Mouse (Mus musculus): ENCODE measurements around the gene Gp1bb. TPM values are rescaled to one million over a fixed set of nuclear protein-coding genes. Genes with fewer than 3 reads are reported as not detected.
A peak's percentile ranks its signal among the peaks of the same experiment; 100 is the strongest.

Gene Gp1bb
- polyA plus RNA-seq (2015; fragmentation: Nextera tagmentation; extraction: Ambion mirVana), result 1.6 and 2.4 TPM in 2 replicates

DNA sequence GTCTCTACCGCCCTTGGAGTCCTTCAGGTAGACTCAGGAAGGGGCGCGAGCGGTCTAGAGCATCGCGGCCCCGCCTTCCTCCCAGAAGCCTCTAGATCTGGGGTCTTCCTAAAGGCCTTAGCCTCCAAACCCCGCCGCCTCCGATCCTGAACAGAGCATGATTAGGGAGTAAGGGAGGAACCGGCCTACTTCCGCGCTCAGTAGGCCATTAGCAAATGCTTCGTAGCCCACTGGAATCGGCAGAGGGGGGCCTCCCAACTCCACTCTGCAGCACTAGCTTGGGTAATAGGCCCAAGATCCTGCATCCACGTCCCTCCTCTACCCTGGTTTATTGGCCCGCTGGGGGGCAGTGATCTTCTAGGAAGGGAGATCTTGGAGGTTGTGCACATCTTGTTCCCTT, at the start of gene Gp1bb:
TSS of gene Gp1bb (minus strand) at position 385 of the 400 bp plus-strand sequence.
- no peak for ATAC-seq
- H3K4me2 ChIP-seq (replicated peaks; ENCODE audit: low read depth), result peak within 1 kb of the TSS; percentile 74
- H3K27me3 ChIP-seq (replicated peaks; ENCODE audit: control insufficient read depth, insufficient read depth, low read length), result peaks cover 44% of the 10 kb centered on the region
- H3K4me1 ChIP-seq (replicated peaks; ENCODE audit: control insufficient read depth, insufficient read depth, low read length), result peaks cover 4% of the 10 kb centered on the region; the same call in 1 of the 2 replicates
- peaks cover 38% of the 10 kb centered on the region for H3K36me3 ChIP-seq (ENCODE audit: control insufficient read depth, insufficient read depth)
- no peak for TF ChIP-seq CTCF (IDR thresholded peaks at IDR 0.05; ENCODE audit: low read depth)
- 48% methylated on average over 17 of the region's 17 CpGs for WGBS
- no peaks in the 10 kb centered on the region for H3K9me3 ChIP-seq (ENCODE audit: control insufficient read depth)
- no peak within 1 kb of the TSS for H3K9ac ChIP-seq (ENCODE audit: low read depth, low read length)
- H3K4me3 ChIP-seq (ENCODE audit: low read depth, low read length), result peak within 1 kb of the TSS; percentile 37; the same call in 1 of the 2 replicates
- no peak within 1 kb of the TSS for H3K27ac ChIP-seq (ENCODE audit: low read depth, low read length)

DNA sequence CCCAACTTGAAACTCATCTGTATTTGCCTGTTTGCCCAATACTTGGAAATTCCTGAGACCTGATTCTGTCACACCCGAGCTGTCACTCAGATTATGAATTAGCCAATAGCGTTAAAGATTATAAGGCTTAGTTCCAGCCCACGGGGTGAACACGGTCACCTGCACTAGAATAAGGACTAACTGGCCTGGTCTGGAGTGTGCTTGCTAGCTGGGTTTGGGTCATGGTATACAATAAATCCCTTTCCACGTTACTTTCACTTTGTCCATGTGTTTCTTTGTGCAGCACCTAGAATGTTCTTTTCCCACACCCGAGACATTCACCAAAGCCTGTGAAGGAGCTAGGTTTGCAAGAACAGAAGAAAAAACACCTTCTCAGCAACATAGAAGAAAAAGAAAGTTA, 47.7 kb upstream of the Gp1bb start:
- WGBS, result 65% methylated on average over 6 of the region's 6 CpGs
- H3K4me1 ChIP-seq (replicated peaks; ENCODE audit: control insufficient read depth, insufficient read depth, low read length), result no peaks in the 10 kb centered on the region
- no peaks in the 10 kb centered on the region for H3K9me3 ChIP-seq (ENCODE audit: control insufficient read depth)
- no peak overlapping the region for H3K27ac ChIP-seq (ENCODE audit: low read depth, low read length)
- H3K4me3 ChIP-seq (ENCODE audit: low read depth, low read length), result no peak overlapping the region
- TF ChIP-seq CTCF (IDR thresholded peaks at IDR 0.05; ENCODE audit: low read depth), result no peak
- no peaks in the 10 kb centered on the region for H3K27me3 ChIP-seq (replicated peaks; ENCODE audit: control insufficient read depth, insufficient read depth, low read length)
- no peak for ATAC-seq
- no peak overlapping the region for H3K4me2 ChIP-seq (replicated peaks; ENCODE audit: low read depth)
- no peak overlapping the region for H3K9ac ChIP-seq (ENCODE audit: low read depth, low read length)
- no peaks in the 10 kb centered on the region for H3K36me3 ChIP-seq (ENCODE audit: control insufficient read depth, insufficient read depth)

DNA sequence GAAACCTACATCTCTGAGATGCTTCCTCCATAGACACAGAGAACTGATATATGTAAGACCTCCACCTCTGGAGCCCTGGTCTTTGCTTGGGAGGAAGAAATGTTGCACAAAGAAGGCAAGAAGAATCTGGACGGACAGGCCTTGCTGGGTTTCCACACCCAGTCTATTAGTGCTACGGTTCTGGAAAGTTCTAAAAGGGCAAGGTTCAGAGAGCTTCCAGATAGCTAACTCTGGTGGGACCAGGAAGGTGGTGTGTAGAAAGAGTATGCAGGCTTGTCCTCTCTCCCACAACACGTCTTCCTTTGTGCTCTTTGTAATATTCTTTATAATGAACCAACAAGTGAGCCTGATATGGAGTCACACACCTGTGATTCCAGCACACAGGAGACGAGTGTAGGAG, 36.4 kb upstream of the Gp1bb start:
- Histone ChIP-seq H3K4me3 (ENCODE audit: low read depth, low read length) (no peak overlapping the region), H3K4me1 (replicated peaks; ENCODE audit: control insufficient read depth, insufficient read depth, low read length) (peaks cover 2% of the 10 kb centered on the region; the same call in 1 of the 2 replicates), H3K9me3 (ENCODE audit: control insufficient read depth) (no peaks in the 10 kb centered on the region), H3K9ac (ENCODE audit: low read depth, low read length) (no peak overlapping the region), H3K27me3 (replicated peaks; ENCODE audit: control insufficient read depth, insufficient read depth, low read length) (no peaks in the 10 kb centered on the region), H3K27ac (ENCODE audit: low read depth, low read length) (0 out of 2 replicates have a peak overlapping the region, but pooled peaks have one; percentile 5), H3K4me2 (replicated peaks; ENCODE audit: low read depth) (no peak overlapping the region), H3K36me3 (ENCODE audit: control insufficient read depth, insufficient read depth) (no peaks in the 10 kb centered on the region)
- peak; percentile 57 for ATAC-seq
- 33% methylated on average over 4 of the region's 4 CpGs for WGBS
- no peak for TF ChIP-seq CTCF (IDR thresholded peaks at IDR 0.05; ENCODE audit: low read depth)

DNA sequence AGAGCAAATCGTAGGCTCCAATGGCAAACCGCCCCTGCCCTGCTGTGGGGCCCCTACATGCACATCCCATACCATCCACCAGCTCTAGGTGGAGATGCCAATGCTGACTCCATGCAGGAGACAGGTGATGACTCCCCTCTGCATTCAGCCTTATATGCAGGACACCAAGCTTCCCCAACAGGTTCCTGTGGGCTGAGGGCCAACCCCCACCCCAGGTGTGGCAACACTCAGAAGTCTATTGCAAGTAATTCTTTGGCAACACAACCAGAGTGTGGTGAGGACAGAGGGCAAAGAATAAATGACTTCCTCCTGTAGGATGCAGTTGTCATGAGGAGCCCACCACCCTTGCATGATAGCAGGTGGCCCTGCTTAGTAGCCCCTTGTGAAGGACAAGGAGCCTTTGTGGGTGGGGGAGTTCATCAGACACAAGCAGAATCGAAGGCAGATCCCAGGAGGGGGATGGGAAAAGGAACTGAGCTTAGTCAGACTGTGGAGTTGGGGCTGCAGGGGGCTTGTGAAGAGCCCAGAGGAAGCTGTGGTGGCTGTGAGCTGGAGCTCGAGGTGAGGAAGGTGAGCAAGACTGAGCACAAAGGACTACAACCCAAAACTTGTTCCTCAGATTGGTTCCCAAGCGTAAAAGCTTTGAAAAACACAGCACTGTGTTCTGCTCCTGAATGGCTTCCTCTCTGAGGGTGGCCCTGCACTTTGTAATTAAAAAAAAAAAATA, 33.3 kb upstream of the Gp1bb start:
- no peak for TF ChIP-seq CTCF (IDR thresholded peaks at IDR 0.05; ENCODE audit: low read depth)
- H3K27ac ChIP-seq (ENCODE audit: low read depth, low read length), result no peak overlapping the region
- H3K36me3 ChIP-seq (ENCODE audit: control insufficient read depth, insufficient read depth), result no peaks in the 10 kb centered on the region
- no peak overlapping the region for H3K9ac ChIP-seq (ENCODE audit: low read depth, low read length)
- no peaks in the 10 kb centered on the region for H3K27me3 ChIP-seq (replicated peaks; ENCODE audit: control insufficient read depth, insufficient read depth, low read length)
- ATAC-seq, result no peak
- H3K9me3 ChIP-seq (ENCODE audit: control insufficient read depth), result no peaks in the 10 kb centered on the region
- peaks cover 2% of the 10 kb centered on the region; the same call in 1 of the 2 replicates for H3K4me1 ChIP-seq (replicated peaks; ENCODE audit: control insufficient read depth, insufficient read depth, low read length)
- H3K4me2 ChIP-seq (replicated peaks; ENCODE audit: low read depth), result no peak overlapping the region
- 67% methylated on average over 5 of the region's 5 CpGs for WGBS
- no peak overlapping the region for H3K4me3 ChIP-seq (ENCODE audit: low read depth, low read length)

DNA sequence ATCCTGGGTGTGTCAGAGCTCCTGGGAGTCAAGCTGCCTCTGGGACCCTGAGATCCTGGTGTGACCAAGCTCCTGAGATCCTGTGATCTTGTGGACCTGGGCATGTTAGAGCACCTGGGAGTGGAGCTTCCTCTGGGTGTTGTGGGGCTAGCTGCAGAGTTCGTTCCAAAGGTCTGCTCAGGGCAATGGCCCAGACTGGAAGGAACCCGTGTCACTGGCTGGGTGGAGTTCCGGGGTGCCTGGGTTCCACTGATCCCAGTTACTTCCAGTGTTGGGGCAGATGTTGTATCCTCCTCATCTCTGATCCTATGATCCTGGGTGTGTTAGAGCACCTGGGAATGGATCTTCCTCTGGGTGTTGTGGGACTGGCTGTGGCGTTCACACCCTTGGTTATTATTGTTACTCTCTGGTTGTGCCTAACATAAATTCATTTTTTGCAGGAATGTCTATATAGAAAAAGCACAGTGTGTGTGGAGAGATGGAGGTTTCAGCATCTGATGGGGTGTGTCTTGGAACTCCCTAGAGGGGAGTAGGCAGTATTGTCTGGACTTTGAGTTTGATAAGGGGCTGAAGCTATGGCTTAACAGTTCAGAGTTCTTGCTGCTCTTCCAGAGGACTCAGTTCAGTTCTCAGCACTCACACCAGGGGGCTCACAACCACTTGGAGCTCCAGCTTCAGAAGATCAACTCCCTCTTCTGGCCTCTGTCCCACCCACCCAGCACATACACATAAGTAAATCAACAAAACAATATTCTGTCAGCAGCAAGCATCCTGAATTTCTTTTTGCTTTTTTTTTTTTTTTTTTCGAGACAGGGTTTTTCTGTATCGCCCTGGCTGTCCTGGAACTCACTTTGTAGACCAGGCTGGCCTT, 31.3 kb upstream of the Gp1bb start:
- peak; percentile 92 for ATAC-seq
- Histone ChIP-seq H3K4me2 (replicated peaks; ENCODE audit: low read depth) (peak overlapping the region; percentile 17; the same call in 1 of the 2 replicates), H3K4me1 (replicated peaks; ENCODE audit: control insufficient read depth, insufficient read depth, low read length) (peaks cover 2% of the 10 kb centered on the region; the same call in 1 of the 2 replicates), H3K4me3 (ENCODE audit: low read depth, low read length) (no peak overlapping the region), H3K27ac (ENCODE audit: low read depth, low read length) (peak overlapping the region; percentile 87), H3K36me3 (ENCODE audit: control insufficient read depth, insufficient read depth) (no peaks in the 10 kb centered on the region), H3K9me3 (ENCODE audit: control insufficient read depth) (no peaks in the 10 kb centered on the region), H3K27me3 (replicated peaks; ENCODE audit: control insufficient read depth, insufficient read depth, low read length) (no peaks in the 10 kb centered on the region), H3K9ac (ENCODE audit: low read depth, low read length) (no peak overlapping the region)
- peak; percentile 72 for TF ChIP-seq CTCF (IDR thresholded peaks at IDR 0.05; ENCODE audit: low read depth)
- 61% methylated on average over 6 of the region's 6 CpGs for WGBS

DNA sequence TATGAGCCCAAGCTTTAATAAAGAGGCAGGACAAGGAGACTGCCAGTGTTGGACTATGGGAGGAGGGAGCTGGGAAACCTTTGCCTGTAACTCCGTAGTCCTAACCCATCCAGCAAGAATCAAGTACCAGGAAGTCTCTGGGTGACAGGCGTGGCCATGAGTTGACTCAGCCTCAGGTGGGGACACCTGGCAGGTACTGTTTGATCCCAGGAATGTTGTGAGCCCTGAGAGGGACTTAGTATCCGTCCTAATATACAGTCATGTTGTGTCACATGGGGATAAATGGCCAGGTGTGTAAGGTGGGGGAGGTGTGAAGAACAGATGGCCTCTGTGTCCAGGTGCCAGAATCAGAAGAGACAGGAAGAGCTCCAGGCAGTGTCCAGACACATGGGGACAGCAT, 26.9 kb upstream of the Gp1bb start:
- Histone ChIP-seq H3K4me2 (replicated peaks; ENCODE audit: low read depth) (no peak overlapping the region; the same call in 1 of the 2 replicates), H3K9me3 (ENCODE audit: control insufficient read depth) (no peaks in the 10 kb centered on the region), H3K9ac (ENCODE audit: low read depth, low read length) (no peak overlapping the region), H3K36me3 (ENCODE audit: control insufficient read depth, insufficient read depth) (no peaks in the 10 kb centered on the region), H3K27ac (ENCODE audit: low read depth, low read length) (peak overlapping the region; percentile 66), H3K4me3 (ENCODE audit: low read depth, low read length) (no peak overlapping the region), H3K27me3 (replicated peaks; ENCODE audit: control insufficient read depth, insufficient read depth, low read length) (no peaks in the 10 kb centered on the region), H3K4me1 (replicated peaks; ENCODE audit: control insufficient read depth, insufficient read depth, low read length) (peaks cover under 1% of the 10 kb centered on the region; the same call in 1 of the 2 replicates)
- peak; percentile 84 for ATAC-seq
- 38% methylated on average over 3 of the region's 3 CpGs for WGBS
- TF ChIP-seq CTCF (IDR thresholded peaks at IDR 0.05; ENCODE audit: low read depth), result no peak
